Mouse (Mus musculus): Measurements from ENCODE around the gene Trpv6.
A peak's percentile ranks its signal among the peaks of the same experiment; 100 is the strongest.

Trpv6 gene

GRCm38 (mm10) chr6:41621241-41621990 lies 14.8 kb downstream of the Trpv6 start:
- DNase-seq (ENCODE audit: low spot score in 2 of 2): no peak

GRCm38 (mm10) chr6:41620173-41620798 lies 15.9 kb downstream of the Trpv6 start:
- DNase-seq (ENCODE audit: low spot score in 2 of 2): no peak

- no peak for DNase-seq (ENCODE audit: low spot score in 2 of 2)
Observed at GRCm38 (mm10) chr6:41607637-41608036, 28.6 kb downstream of the Trpv6 start.

- DNase-seq (ENCODE audit: low spot score in 2 of 2): no peak
Observed at GRCm38 (mm10) chr6:41606214-41606613, 30.0 kb downstream of the Trpv6 start.

GRCm38 (mm10) chr6:41605794-41606104 lies 30.5 kb downstream of the Trpv6 start:
- DNase-seq (ENCODE audit: low spot score in 2 of 2): no peak

- peak; percentile 79 to 84 for DNase-seq (ENCODE audit: low spot score in 2 of 2)
Observed at GRCm38 (mm10) chr6:41605061-41605793, 31.0 kb downstream of the Trpv6 start, which contains the start of gene Ephb6. Gene Ephb6, plus strand, starts transcription at chr6:41605482.

GRCm38 (mm10) chr6:41604401-41605050 lies 31.7 kb downstream of the Trpv6 start:
- DNase-seq (ENCODE audit: low spot score in 2 of 2): no peak

- no peak for DNase-seq (ENCODE audit: low spot score in 2 of 2)
Observed at GRCm38 (mm10) chr6:41582189-41582588, 54.0 kb downstream of the Trpv6 start.

- DNase-seq (ENCODE audit: low spot score in 2 of 2): no peak
Observed at GRCm38 (mm10) chr6:41581295-41581694, 54.9 kb downstream of the Trpv6 start.

- DNase-seq (ENCODE audit: low spot score in 2 of 2): no peak
Observed at GRCm38 (mm10) chr6:41577297-41577696, 58.9 kb downstream of the Trpv6 start.

- no peak for DNase-seq (ENCODE audit: low spot score in 2 of 2)
Observed at GRCm38 (mm10) chr6:41576526-41577097, 59.6 kb downstream of the Trpv6 start.
